Mouse (Mus musculus) hindbrain, embryonic 13.5 days (tissue): ENCODE measurements around the gene Rpl23a. TPM values are rescaled to one million over a fixed set of nuclear protein-coding genes. Genes with fewer than 3 reads are reported as not detected.
A peak's percentile ranks its signal among the peaks of the same experiment; 100 is the strongest.

Experiments
- ATAC-seq: fragments of 200-750 bp; cut with Nextera tagmentation; 2 replicates; pipeline ENCODE4 v1.8.0; 2017; ENCODE audit warnings: moderate TSS enrichment; ENCODE audit not compliant: low FRiP score
- H3K27ac ChIP-seq: fragments of 300-500 bp; sonication (generic); 2 replicates; pipeline ENCODE4 v1.5.1; 2015; ENCODE audit warnings: inconsistent platforms, mild to moderate bottlenecking, moderate library complexity
- H3K27me3 ChIP-seq: fragments of 300-500 bp; sonication (generic); 2 replicates; pipeline ENCODE4 v1.6.1; 2015; ENCODE audit warnings: mild to moderate bottlenecking, inconsistent platforms
- H3K36me3 ChIP-seq: fragments of 300-500 bp; sonication (generic); 2 replicates; pipeline ENCODE4 v1.6.1; 2015; ENCODE audit warnings: mild to moderate bottlenecking, inconsistent platforms
- H3K4me1 ChIP-seq: fragments of 300-500 bp; sonication (generic); replicated peaks from 2 replicates; pipeline ENCODE4 v1.6.1; 2015; ENCODE audit warnings: inconsistent platforms
- H3K4me2 ChIP-seq: fragments of 300-500 bp; sonication (generic); 2 replicates; pipeline ENCODE4 v1.6.1; 2015; ENCODE audit warnings: inconsistent platforms, mild to moderate bottlenecking, moderate library complexity
- H3K4me3 ChIP-seq: fragments of 300-500 bp; sonication (generic); 2 replicates; pipeline ENCODE4 v1.5.1; 2015; ENCODE audit warnings: mild to moderate bottlenecking, inconsistent platforms
- H3K9ac ChIP-seq: fragments of 300-500 bp; sonication (generic); 2 replicates; pipeline ENCODE4 v1.6.1; 2015; ENCODE audit warnings: mild to moderate bottlenecking, inconsistent platforms
- H3K9me3 ChIP-seq: fragments of 300-500 bp; sonication (generic); 2 replicates; pipeline ENCODE4 v1.6.1; 2016; ENCODE audit warnings: inconsistent platforms
- WGBS: fragments of 180-500 bp; shearing (Covaris S2); methylation state at CpG from one replicate; pipeline ENCODE4 v1.1.7; 2015; 5-methylcytosine and 5-hydroxymethylcytosine counted together
- polyA plus RNA-seq: library from polyadenylated mRNA; unstranded; fragments of >200 nt; fragmentation: Nextera tagmentation; extraction: Ambion mirVana; gene quantifications from 2 replicates; pipeline ENCODE4 v1.2.1, GENCODE M21; 2015

The Rpl23a gene
- polyA plus RNA-seq, 1 experiment from 2014 or later = 965 TPM

- Histone ChIP-seq H3K27me3 (no peaks in the 10 kb centered on the region; the same call in 1 of the 2 replicates), H3K27ac (no peak overlapping the region), H3K4me1 (peaks cover 22% of the 10 kb centered on the region), H3K9me3 (no peaks in the 10 kb centered on the region), H3K4me2 (no peak overlapping the region), H3K9ac (peak overlapping the region; percentile 10; the same call in 1 of the 2 replicates), H3K4me3 (no peak overlapping the region), H3K36me3 (0 out of 2 replicates have a peak, but pooled peaks cover 3% of the 10 kb centered on the region)
- 87% methylated on average over 19 of the region's 19 CpGs for WGBS
- ATAC-seq = no peak
Measured at GRCm38 (mm10) chr11:78172748-78173383, 10.5 kb downstream of the Rpl23a start.

GRCm38 (mm10) chr11:78172034-78172747 is 11.2 kb downstream of the Rpl23a start:
- Histone ChIP-seq H3K4me1 (peaks cover 16% of the 10 kb centered on the region), H3K9me3 (no peaks in the 10 kb centered on the region), H3K9ac (peak overlapping the region; percentile 10; the same call in 1 of the 2 replicates), H3K4me3 (no peak overlapping the region), H3K36me3 (0 out of 2 replicates have a peak, but pooled peaks cover 3% of the 10 kb centered on the region), H3K4me2 (no peak overlapping the region), H3K27me3 (peaks cover 2% of the 10 kb centered on the region; the same call in 1 of the 2 replicates), H3K27ac (no peak overlapping the region)
- WGBS = 82% methylated on average over 16 of the region's 16 CpGs
- ATAC-seq = no peak

GRCm38 (mm10) chr11:78171328-78171727 is 12.1 kb downstream of the Rpl23a start:
- no peak overlapping the region for H3K9ac ChIP-seq
- no peak overlapping the region for H3K4me3 ChIP-seq
- H3K4me2 ChIP-seq = no peak overlapping the region
- H3K27me3 ChIP-seq = 0 out of 2 replicates have a peak, but pooled peaks cover 4% of the 10 kb centered on the region
- 0 out of 2 replicates have a peak, but pooled peaks cover 3% of the 10 kb centered on the region for H3K36me3 ChIP-seq
- 68% methylated on average over 4 of the region's 4 CpGs for WGBS
- peaks cover 9% of the 10 kb centered on the region for H3K4me1 ChIP-seq
- ATAC-seq = no peak
- H3K27ac ChIP-seq = no peak overlapping the region
- H3K9me3 ChIP-seq = no peaks in the 10 kb centered on the region

- 91% methylated on average over 15 of the region's 15 CpGs for WGBS
- Histone ChIP-seq H3K4me1 (peaks cover 12% of the 10 kb centered on the region), H3K36me3 (0 out of 2 replicates have a peak, but pooled peaks cover 3% of the 10 kb centered on the region), H3K27ac (no peak overlapping the region), H3K27me3 (0 out of 2 replicates have a peak, but pooled peaks cover 4% of the 10 kb centered on the region), H3K4me2 (no peak overlapping the region), H3K9me3 (no peaks in the 10 kb centered on the region), H3K9ac (no peak overlapping the region), H3K4me3 (no peak overlapping the region)
- ATAC-seq = no peak
Measured at GRCm38 (mm10) chr11:78170306-78170705, 13.1 kb downstream of the Rpl23a start.

GRCm38 (mm10) chr11:78168541-78169468 is 14.6 kb downstream of the Rpl23a start:
- no peak for ATAC-seq
- Histone ChIP-seq H3K27ac (no peak overlapping the region), H3K4me3 (no peak overlapping the region), H3K27me3 (0 out of 2 replicates have a peak, but pooled peaks cover 4% of the 10 kb centered on the region), H3K9ac (no peak overlapping the region), H3K9me3 (no peaks in the 10 kb centered on the region), H3K4me1 (peaks cover 14% of the 10 kb centered on the region), H3K4me2 (no peak overlapping the region), H3K36me3 (0 out of 2 replicates have a peak, but pooled peaks cover 3% of the 10 kb centered on the region)
- WGBS = 65% methylated on average over 19 of the region's 19 CpGs

DNA sequence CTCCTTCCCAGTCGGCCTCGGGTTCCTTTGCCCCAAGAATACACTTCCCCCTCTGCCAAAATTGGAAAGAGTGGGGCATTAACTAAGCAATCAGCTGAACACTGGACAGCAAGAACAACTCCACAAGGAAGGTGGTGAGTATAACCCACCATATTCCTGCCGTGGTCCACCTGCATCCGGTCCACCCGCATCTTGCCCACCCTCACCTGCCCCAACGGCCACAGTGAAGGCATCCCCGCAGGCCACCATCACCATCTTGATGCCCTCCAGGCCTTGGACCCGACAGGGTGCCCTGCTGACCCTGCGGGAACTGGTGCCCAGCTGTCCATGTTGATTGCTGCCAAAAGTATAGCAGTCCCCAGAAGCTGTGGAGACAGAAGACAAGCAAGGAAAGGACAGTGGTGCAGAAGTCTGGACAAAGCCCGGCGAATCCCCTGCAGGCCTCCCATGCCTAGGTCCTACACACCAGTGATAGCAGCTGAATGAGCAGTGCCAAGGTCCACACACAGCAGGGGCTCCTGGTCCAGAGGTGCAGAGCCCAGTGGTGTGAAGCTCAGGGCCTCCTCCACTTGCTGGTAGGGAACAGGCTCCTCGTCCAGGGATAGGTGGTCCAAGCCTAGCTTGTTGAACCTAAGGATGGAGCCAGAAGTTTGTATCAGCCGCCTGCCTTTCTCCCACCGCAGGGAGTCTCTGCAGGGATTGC is 16.0 kb downstream of the Rpl23a start:
- 92% methylated on average over 14 of the region's 14 CpGs for WGBS
- Histone ChIP-seq H3K27me3 (0 out of 2 replicates have a peak, but pooled peaks cover 4% of the 10 kb centered on the region), H3K27ac (no peak overlapping the region), H3K4me1 (peaks cover 27% of the 10 kb centered on the region), H3K4me2 (no peak overlapping the region), H3K36me3 (0 out of 2 replicates have a peak, but pooled peaks cover 3% of the 10 kb centered on the region), H3K4me3 (no peak overlapping the region), H3K9ac (no peak overlapping the region), H3K9me3 (no peaks in the 10 kb centered on the region)
- no peak for ATAC-seq

GRCm38 (mm10) chr11:78166640-78167039 is 16.7 kb downstream of the Rpl23a start:
- Histone ChIP-seq H3K27me3 (0 out of 2 replicates have a peak, but pooled peaks cover 4% of the 10 kb centered on the region), H3K27ac (peak overlapping the region; percentile 2; the same call in 1 of the 2 replicates), H3K4me2 (no peak overlapping the region), H3K9ac (no peak overlapping the region), H3K9me3 (no peaks in the 10 kb centered on the region), H3K4me3 (no peak overlapping the region), H3K4me1 (peaks cover 35% of the 10 kb centered on the region), H3K36me3 (peaks cover 11% of the 10 kb centered on the region)
- WGBS = 76% methylated on average over 6 of the region's 6 CpGs
- no peak for ATAC-seq

- Histone ChIP-seq H3K36me3 (peaks cover 15% of the 10 kb centered on the region), H3K4me2 (peak overlapping the region; percentile 91), H3K9ac (peak overlapping the region; percentile 100), H3K4me3 (peak overlapping the region; percentile 98), H3K4me1 (peaks cover 40% of the 10 kb centered on the region), H3K27ac (peak overlapping the region; percentile 99), H3K27me3 (0 out of 2 replicates have a peak, but pooled peaks cover 4% of the 10 kb centered on the region), H3K9me3 (no peaks in the 10 kb centered on the region)
- ATAC-seq = no peak
- WGBS = 62% methylated on average over 4 of the region's 4 CpGs
Measured at GRCm38 (mm10) chr11:78166161-78166560, 17.2 kb downstream of the Rpl23a start.

DNA sequence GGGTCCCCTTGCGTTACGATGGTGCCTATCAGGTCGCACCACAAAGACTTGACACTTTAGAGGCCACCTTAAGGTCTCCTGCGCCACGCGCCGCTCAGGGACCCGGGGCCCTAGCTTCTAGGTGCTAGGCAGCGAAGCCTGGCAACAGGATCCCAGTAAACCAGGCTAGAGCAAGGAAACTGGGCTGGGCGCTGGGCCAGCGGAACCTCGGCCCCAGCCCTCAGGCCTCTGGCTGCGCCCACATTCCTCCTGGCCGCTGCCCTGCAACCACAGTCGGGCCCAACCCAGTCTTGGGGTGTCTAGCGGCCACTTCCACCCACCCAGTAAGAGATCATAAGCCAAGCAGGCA is 17.6 kb downstream of the Rpl23a start:
- H3K4me2 ChIP-seq = peak overlapping the region; percentile 91
- H3K36me3 ChIP-seq = peaks cover 17% of the 10 kb centered on the region
- H3K4me1 ChIP-seq = peaks cover 40% of the 10 kb centered on the region
- ATAC-seq = peak; percentile 18; the same call in 1 of the 2 replicates
- no peaks in the 10 kb centered on the region for H3K9me3 ChIP-seq
- H3K4me3 ChIP-seq = peak overlapping the region; percentile 98
- 1% methylated on average over 16 of the region's 16 CpGs for WGBS
- peak overlapping the region; percentile 99 for H3K27ac ChIP-seq
- 0 out of 2 replicates have a peak, but pooled peaks cover 4% of the 10 kb centered on the region for H3K27me3 ChIP-seq
- H3K9ac ChIP-seq = peak overlapping the region; percentile 100

DNA sequence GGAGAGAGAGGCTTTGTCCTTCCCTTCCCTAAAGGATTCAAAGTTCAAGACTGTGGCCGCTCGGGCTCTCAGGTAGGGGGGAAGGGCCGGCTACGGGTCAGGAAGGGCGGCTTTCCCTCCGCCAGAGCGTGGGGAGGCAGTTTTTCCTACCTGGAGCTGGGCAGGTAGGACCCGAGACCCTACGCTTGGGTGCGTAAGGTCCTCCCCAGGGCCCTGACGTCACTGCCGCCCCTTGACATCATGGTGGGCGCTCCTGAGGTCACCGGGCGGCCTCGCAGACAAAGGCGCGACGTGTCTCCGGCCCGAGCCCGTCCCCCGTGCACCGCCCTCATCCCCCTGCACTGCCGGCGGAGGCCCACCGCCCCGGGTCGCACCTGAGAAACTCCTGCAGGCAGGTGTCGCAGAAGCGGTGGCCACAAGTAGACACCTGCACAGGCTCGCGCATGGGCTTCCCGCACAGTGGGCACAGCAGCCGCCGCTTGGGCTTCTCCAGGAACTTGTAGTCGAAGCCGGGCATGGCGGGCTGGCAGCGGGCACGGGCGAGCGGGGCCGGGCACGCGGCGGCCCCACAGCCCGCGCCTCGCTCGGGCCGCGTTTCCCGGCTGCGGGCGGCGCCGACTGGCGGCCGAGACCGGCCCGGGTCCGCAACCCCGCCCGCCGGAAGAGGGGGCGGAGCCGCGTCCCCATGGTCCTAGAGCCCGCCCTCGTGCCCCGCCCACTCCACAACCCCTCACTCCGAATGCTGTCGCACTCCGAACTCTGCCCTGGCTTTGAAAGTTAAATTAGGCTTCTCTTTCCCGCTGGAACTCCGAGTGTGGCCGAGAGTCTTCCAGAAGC is 18.2 kb downstream of the Rpl23a start, which contains the start of gene Traf4:
TSS of gene Traf4 (minus strand) at position 666 of the 837 bp plus-strand sequence.
- H3K4me3 ChIP-seq = peak within 1 kb of the TSS; percentile 98
- WGBS = under 1% methylated on average over 78 of the region's 78 CpGs
- H3K9me3 ChIP-seq = no peaks in the 10 kb centered on the region
- H3K9ac ChIP-seq = peak within 1 kb of the TSS; percentile 100
- peak; percentile 83 for ATAC-seq
- 0 out of 2 replicates have a peak, but pooled peaks cover 4% of the 10 kb centered on the region for H3K27me3 ChIP-seq
- H3K27ac ChIP-seq = peak within 1 kb of the TSS; percentile 99
- peaks cover 40% of the 10 kb centered on the region for H3K4me1 ChIP-seq
- peak within 1 kb of the TSS; percentile 91 for H3K4me2 ChIP-seq
- peaks cover 23% of the 10 kb centered on the region for H3K36me3 ChIP-seq
